Mouse (Mus musculus) adrenal gland, postnatal 36 days (tissue): ENCODE data around the gene Spdye4b. TPM values are rescaled to one million over a fixed set of nuclear protein-coding genes. Genes with fewer than 3 reads are reported as not detected.
"Not testable (repeated sequence)": the region's sequence is repeated elsewhere in the genome, so short reads cannot be mapped to it uniquely, and the experiment has no call there.

Experiments used
- DNase-seq, 2 experiments: peaks; one replicate each; pipeline ENCODE4 v3.0.0; 2021; ENCODE audit warnings: mixed read lengths in 1 of 2
- long read RNA-seq, 2 experiments: library from polyadenylated mRNA; stranded (forward); transcript quantifications; one replicate each; pipeline ENCODE4 v2.0.0; 2021; ENCODE audit warnings: borderline sequencing depth in 2 of 2
- total RNA-seq, 2 experiments: library from RNA; stranded (reverse); gene quantifications; 2 replicates each; pipeline ENCODE4 v1.2.3; 2021

The Spdye4b gene
- total RNA-seq = not detected
- long read RNA-seq, experiment 1 = 0 reads
- long read RNA-seq, experiment 2 = 0 reads

- DNase-seq = peak; percentile 94 to 95
Observed at GRCm38 (mm10) chr5:143180255-143181076, at the start of gene Spdye4b, which contains the start of gene Rbak. Gene Spdye4b (plus strand): TSS chr5:143181017. Gene Rbak (minus strand): TSS chr5:143180775.

- no peak for DNase-seq
Observed at GRCm38 (mm10) chr5:143132935-143133514, 47.8 kb upstream of the Spdye4b start.

GRCm38 (mm10) chr5:143134216-143135010, 46.4 kb upstream of the Spdye4b start:
- not testable (repeated sequence) for DNase-seq

- DNase-seq = peak; percentile 10 to 18
Observed at GRCm38 (mm10) chr5:143135042-143135441, 45.8 kb upstream of the Spdye4b start.

GRCm38 (mm10) chr5:143137580-143137979, 43.2 kb upstream of the Spdye4b start:
- DNase-seq = peak in 1 of 2 experiments; percentile 6

GRCm38 (mm10) chr5:143147481-143147880, 33.3 kb upstream of the Spdye4b start, which contains the start of gene Olfr718-ps1:
Gene Olfr718-ps1 (minus strand): TSS chr5:143147581.
- no peak for DNase-seq

GRCm38 (mm10) chr5:143148661-143149060, 32.2 kb upstream of the Spdye4b start:
- DNase-seq = no peak

GRCm38 (mm10) chr5:143149536-143149935, 31.3 kb upstream of the Spdye4b start:
- no peak for DNase-seq

GRCm38 (mm10) chr5:143150044-143150443, 30.8 kb upstream of the Spdye4b start:
- DNase-seq = no peak

- DNase-seq = no peak
Observed at GRCm38 (mm10) chr5:143153756-143154155, 27.1 kb upstream of the Spdye4b start.

- no peak for DNase-seq
Observed at GRCm38 (mm10) chr5:143155534-143155933, 25.3 kb upstream of the Spdye4b start.

GRCm38 (mm10) chr5:143165508-143166070, 15.2 kb upstream of the Spdye4b start:
- DNase-seq = no peak

- no peak for DNase-seq
Observed at GRCm38 (mm10) chr5:143175970-143176369, 4.8 kb upstream of the Spdye4b start.

GRCm38 (mm10) chr5:143177541-143178200, 3.1 kb upstream of the Spdye4b start:
- DNase-seq = peak; percentile 42 to 61

GRCm38 (mm10) chr5:143179179-143179578, 1.6 kb upstream of the Spdye4b start:
- DNase-seq = peak in 1 of 2 experiments; percentile 25

GRCm38 (mm10) chr5:143188014-143188413, 7.2 kb downstream of the Spdye4b start:
- DNase-seq = not testable (repeated sequence)

- no peak for DNase-seq
Observed at GRCm38 (mm10) chr5:143192806-143193205, 12.0 kb downstream of the Spdye4b start.

GRCm38 (mm10) chr5:143194747-143195146, 13.9 kb downstream of the Spdye4b start:
- not testable (repeated sequence) for DNase-seq

- no peak for DNase-seq
Observed at GRCm38 (mm10) chr5:143195166-143195565, 14.3 kb downstream of the Spdye4b start.

- peak; percentile 45 to 56 for DNase-seq
Observed at GRCm38 (mm10) chr5:143196506-143196905, 15.7 kb downstream of the Spdye4b start.

GRCm38 (mm10) chr5:143205015-143205414, 24.2 kb downstream of the Spdye4b start:
- DNase-seq = no peak
